In the genomic region with DNA sequence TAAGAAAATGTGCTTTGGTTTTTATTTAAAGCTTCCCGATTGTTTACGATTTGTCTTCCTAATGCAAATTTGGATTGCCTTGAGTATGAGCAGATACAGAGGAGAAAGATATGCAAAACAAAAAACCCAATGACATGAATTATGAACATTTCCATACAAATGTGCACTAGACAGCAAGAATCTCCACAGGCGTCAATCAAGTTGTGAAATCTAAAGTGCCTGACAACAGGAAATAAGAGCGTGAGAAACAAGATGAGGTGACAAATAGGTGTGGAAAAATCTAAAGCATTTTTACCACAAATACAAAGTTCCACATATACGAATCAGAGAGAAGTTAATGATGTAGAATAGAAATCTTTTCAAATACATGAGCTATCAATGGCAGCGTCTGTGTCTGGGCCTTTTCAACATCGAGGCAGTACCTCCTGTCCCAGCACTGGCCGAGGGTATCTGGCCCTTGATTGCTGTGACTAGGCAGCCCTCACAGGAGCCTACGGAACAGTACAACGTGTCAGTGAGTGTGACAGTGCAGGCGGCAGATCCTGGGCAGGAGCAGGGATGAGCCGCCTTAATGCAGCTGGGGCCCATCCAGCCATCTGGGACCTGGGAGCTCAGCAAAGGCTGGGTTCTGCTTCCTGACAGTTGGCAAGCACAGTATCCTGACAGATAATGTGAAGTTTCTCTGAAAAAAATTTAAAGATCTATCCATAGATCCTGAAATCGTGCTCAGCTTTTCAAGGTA, we compare ENCODE assay signal across 11 mouse cellular contexts. TPM values are rescaled to one million over a fixed set of nuclear protein-coding genes. Genes with fewer than 3 reads are reported as not detected.
A peak's percentile ranks its signal among the peaks of the same experiment; 100 is the strongest.
DNase-seq lines count a peak whose midpoint lies in the region; ATAC-seq and TF ChIP-seq lines count a peak whose summit lies in the region.
"Had no signal": no experiment of that assay in that cellular context is flagged by ENCODE, and none has a peak within 500 bp of the region (broad histone marks: within the 10 kb centered on the region; RNA-seq: fewer than 3 reads in every experiment).

No protein-coding gene starts in this region.

- H3K4me2 ChIP-seq in lung, embryonic 14.5 days, result no peak overlapping the region
- H3K4me2 ChIP-seq: heart, embryonic 15.5 days; limb, embryonic 13.5 days; midbrain, embryonic 12.5 days had no signal

- TF ChIP-seq CTCF in lung, embryonic 14.5 days (IDR thresholded peaks at IDR 0.05; ENCODE audit: low read depth), result no peak

- H3K4me3 ChIP-seq in lung, embryonic 14.5 days (ENCODE audit: low read depth, low read length), result no peak overlapping the region
- H3K4me3 ChIP-seq: heart, embryonic 15.5 days; limb, embryonic 13.5 days; midbrain, embryonic 12.5 days had no signal

- H3K27me3 ChIP-seq in lung, embryonic 14.5 days (ENCODE audit: insufficient read depth, low read length), result no peaks in the 10 kb centered on the region
- H3K27me3 ChIP-seq: heart, embryonic 15.5 days; limb, embryonic 13.5 days; midbrain, embryonic 12.5 days had no signal

- H3K9me3 ChIP-seq in lung, embryonic 14.5 days (ENCODE audit: low read depth, low read length), result no peaks in the 10 kb centered on the region
- H3K9me3 ChIP-seq: heart, embryonic 15.5 days; limb, embryonic 13.5 days; midbrain, embryonic 12.5 days had no signal

- H3K4me1 ChIP-seq in lung, embryonic 14.5 days (ENCODE audit: insufficient read depth), result peaks cover 3% of the 10 kb centered on the region; the same call in 1 of the 2 replicates
- H3K4me1 ChIP-seq: heart, embryonic 15.5 days had no signal

- peak; percentile 18 for DNase-seq in lung, embryonic 14.5 days
- no peak for DNase-seq in lung, postnatal 25 days (ENCODE audit: low spot score)
- DNase-seq in frontal cortex, adult 2 months (ENCODE audit: extremely low spot score in 1 of 2, low spot score in 1 of 2), result peak; percentile 41 to 62
- peak; percentile 53 for DNase-seq in left cerebral cortex, adult 11 months (ENCODE audit: low spot score)
- DNase-seq in right cerebral cortex, postnatal 36 days (ENCODE audit: low spot score in 2 of 2), result peak; percentile 31 to 49
- no peak for DNase-seq in gastrocnemius, postnatal 25 days
- no peak for DNase-seq in ovary, postnatal 36 days (ENCODE audit: low spot score)
- no peak for DNase-seq in kidney, adult 11 months

- no peak overlapping the region for H3K9ac ChIP-seq in lung, embryonic 14.5 days
- H3K9ac ChIP-seq: heart, embryonic 15.5 days; limb, embryonic 13.5 days; midbrain, embryonic 12.5 days had no signal

- no peaks in the 10 kb centered on the region for H3K36me3 ChIP-seq in lung, embryonic 14.5 days (ENCODE audit: insufficient read depth)
- H3K36me3 ChIP-seq: heart, embryonic 15.5 days; limb, embryonic 13.5 days; midbrain, embryonic 12.5 days had no signal

- ATAC-seq in lung, embryonic 14.5 days (ENCODE audit: insufficient read depth), result 0 out of 2 replicates have a peak, but pooled peaks have one; percentile 28

- H3K27ac ChIP-seq in lung, embryonic 14.5 days (ENCODE audit: low read depth), result no peak overlapping the region
- H3K27ac ChIP-seq: heart, embryonic 15.5 days; limb, embryonic 13.5 days; midbrain, embryonic 12.5 days had no signal

- WGBS in lung, embryonic 14.5 days, result 52% methylated on average over 13 of the region's 13 CpGs

RNA-seq across cellular contexts. Expression of gene Cir1, which starts 34.0 kb away (rescaled TPM):
- 20.9 and 23.8 TPM in 2 replicates for polyA plus RNA-seq in lung, embryonic 14.5 days (2014; fragmentation: Nextera tagmentation; extraction: Ambion mirVana)
- 30.5 and 35.5 TPM in 2 replicates for polyA plus RNA-seq in frontal cortex, adult 2 months (2012; rRNA removed)
- 10 to 100 TPM in 1 of 2 experiments, 1 to 10 TPM in 1; 9.9 to 10.0 TPM for total RNA-seq in gastrocnemius, postnatal 25 days (2021)

RNA-seq across cellular contexts. Expression of gene Scrn3, which starts 34.1 kb away (rescaled TPM):
- 15.0 and 15.9 TPM in 2 replicates for polyA plus RNA-seq in lung, embryonic 14.5 days (2014; fragmentation: Nextera tagmentation; extraction: Ambion mirVana)
- 25.5 and 26.0 TPM in 2 replicates for polyA plus RNA-seq in frontal cortex, adult 2 months (2012; rRNA removed)
- 10 to 100 TPM; 30.4 to 33.6 TPM for total RNA-seq in gastrocnemius, postnatal 25 days (2021)

RNA-seq across cellular contexts. Expression of gene Gpr155, which starts 39.9 kb away (rescaled TPM):
- 6.2 and 6.9 TPM in 2 replicates for polyA plus RNA-seq in lung, embryonic 14.5 days (2014; fragmentation: Nextera tagmentation; extraction: Ambion mirVana)
- 20.9 and 25.1 TPM in 2 replicates for polyA plus RNA-seq in frontal cortex, adult 2 months (2012; rRNA removed)
- total RNA-seq in gastrocnemius, postnatal 25 days (2021), result 10 to 100 TPM; 10.0 to 12.1 TPM

Comparison
In these comparisons a context has a peak if more than half of its experiments do, and no peak if none do; other contexts are left out.
1. DNase-seq: peak in lung, embryonic 14.5 days (single experiment), frontal cortex, adult 2 months (2 of 2), left cerebral cortex, adult 11 months (single experiment) and right cerebral cortex, postnatal 36 days (2 of 2); none in lung, postnatal 25 days (single experiment), gastrocnemius, postnatal 25 days (single experiment), ovary, postnatal 36 days (single experiment) and kidney, adult 11 months (single experiment).